In genomic region chr19:38031144-38031543, GRCm38 (mm10) we compare ENCODE assay signal across 8 mouse cellular contexts. TPM values are rescaled to one million over a fixed set of nuclear protein-coding genes. Genes with fewer than 3 reads are reported as not detected.
DNase-seq lines count a peak whose midpoint lies in the region; ATAC-seq and TF ChIP-seq lines count a peak whose summit lies in the region.
"Had no signal": no experiment of that assay in that cellular context is flagged by ENCODE, and none has a peak within 500 bp of the region (broad histone marks: within the 10 kb centered on the region; RNA-seq: fewer than 3 reads in every experiment).

No protein-coding gene starts in this region.

- TF ChIP-seq EP300 in MEL (IDR thresholded peaks at IDR 0.05; ENCODE audit: low read depth in 1 of 2, low read length in 2 of 2) = no peak

- no peaks in the 10 kb centered on the region for H3K36me3 ChIP-seq in hindbrain, embryonic 13.5 days
- H3K36me3 ChIP-seq in hindbrain, embryonic 11.5 days (ENCODE audit: control insufficient read depth, insufficient read depth, low read length) = no peaks in the 10 kb centered on the region
- no peaks in the 10 kb centered on the region for H3K36me3 ChIP-seq in MEL (ENCODE audit: control insufficient read depth in 1 of 2, insufficient read depth in 2 of 2, low read length in 2 of 2)
- no peaks in the 10 kb centered on the region for H3K36me3 ChIP-seq in forebrain, embryonic 16.5 days (ENCODE audit: control insufficient read depth, insufficient read depth)

- H3K27me3 ChIP-seq in hindbrain, embryonic 13.5 days = peaks cover 6% of the 10 kb centered on the region; the same call in 1 of the 2 replicates
- no peaks in the 10 kb centered on the region for H3K27me3 ChIP-seq in hindbrain, embryonic 11.5 days (ENCODE audit: control insufficient read depth, insufficient read depth, low read length)
- H3K27me3 ChIP-seq in MEL (ENCODE audit: control insufficient read depth in 1 of 2, insufficient read depth in 2 of 2, low read length in 2 of 2) = no peaks in the 10 kb centered on the region; a peak in 1 of 4 replicates
- H3K27me3 ChIP-seq in forebrain, embryonic 16.5 days (replicated peaks; ENCODE audit: control insufficient read depth, insufficient read depth, low read length) = no peaks in the 10 kb centered on the region

- H3K79me2 ChIP-seq in MEL (ENCODE audit: control insufficient read depth, insufficient read depth, low read length, poor library complexity) = no peaks in the 10 kb centered on the region

- no peak overlapping the region for H3K9ac ChIP-seq in hindbrain, embryonic 13.5 days
- no peak overlapping the region for H3K9ac ChIP-seq in hindbrain, embryonic 11.5 days (ENCODE audit: low read depth, low read length)
- no peak overlapping the region for H3K9ac ChIP-seq in MEL (ENCODE audit: control insufficient read depth, low read depth, low read length, poor library complexity, severe bottlenecking)
- no peak overlapping the region for H3K9ac ChIP-seq in forebrain, embryonic 16.5 days (replicated peaks; ENCODE audit: low read depth, low read length)
- H3K9ac ChIP-seq: lung, embryonic 14.5 days had no signal

- no peak for TF ChIP-seq RAD21 in MEL (IDR thresholded peaks at IDR 0.05; ENCODE audit: low read depth, low read length)

- no peak overlapping the region for H3K27ac ChIP-seq in hindbrain, embryonic 13.5 days
- H3K27ac ChIP-seq in hindbrain, embryonic 11.5 days (ENCODE audit: low read depth, low read length) = no peak overlapping the region
- no peak overlapping the region for H3K27ac ChIP-seq in MEL (ENCODE audit: control insufficient read depth, low read depth, low read length)
- no peak overlapping the region for H3K27ac ChIP-seq in forebrain, embryonic 16.5 days (ENCODE audit: low read length)

- ATAC-seq in hindbrain, embryonic 13.5 days (ENCODE audit: low FRiP score) = peak; percentile 34
- ATAC-seq in hindbrain, embryonic 11.5 days (ENCODE audit: low FRiP score) = no peak
- peak; percentile 26; the same call in 1 of the 2 replicates for ATAC-seq in forebrain, embryonic 16.5 days
- peak; percentile 67 for ATAC-seq in megakaryocyte-erythroid progenitor cell, adult 5-6 weeks (replicated peaks; ENCODE audit: low FRiP score, low TSS enrichment, poor library complexity, severe bottlenecking)
- ATAC-seq in megakaryocyte, adult 5-6 weeks (ENCODE audit: poor library complexity, severe bottlenecking) = no peak

- no peak for DNase-seq in hindbrain, embryonic 11.5 days (ENCODE audit: low spot score)
- DNase-seq in MEL (ENCODE audit: low read depth, low spot score) = peak; percentile 13
- DNase-seq in gastrocnemius, postnatal 4 days (ENCODE audit: low spot score in 2 of 2) = no peak

- H3K9me3 ChIP-seq in hindbrain, embryonic 13.5 days = no peaks in the 10 kb centered on the region
- H3K9me3 ChIP-seq in hindbrain, embryonic 11.5 days (ENCODE audit: control insufficient read depth, low read length) = no peaks in the 10 kb centered on the region
- no peaks in the 10 kb centered on the region for H3K9me3 ChIP-seq in MEL (replicated peaks; ENCODE audit: insufficient read depth, low read length)
- H3K9me3 ChIP-seq in forebrain, embryonic 16.5 days (ENCODE audit: control insufficient read depth, low read length) = no peaks in the 10 kb centered on the region

- WGBS in hindbrain, embryonic 13.5 days = 79% methylated on average over 9 of the region's 9 CpGs
- 69% methylated on average over 9 of the region's 9 CpGs for WGBS in hindbrain, embryonic 11.5 days
- WGBS in forebrain, embryonic 16.5 days = 71% methylated on average over 9 of the region's 9 CpGs

- no peak for TF ChIP-seq CTCF in MEL (IDR thresholded peaks at IDR 0.05 in 2 of 3, conservative IDR thresholded peaks at IDR 0.05 in 1 of 3; ENCODE audit: control insufficient read depth in 1 of 3, insufficient read depth in 1 of 3, low read depth in 2 of 3, low read length in 3 of 3, poor library complexity in 1 of 3, severe bottlenecking in 1 of 3)

- TF ChIP-seq POLR2A in MEL (IDR thresholded peaks at IDR 0.05; ENCODE audit: control insufficient read depth in 1 of 2, insufficient read depth in 1 of 2, low read depth in 1 of 2, low read length in 2 of 2, poor library complexity in 1 of 2) = no peak

- H3K4me1 ChIP-seq in hindbrain, embryonic 13.5 days (replicated peaks) = no peaks in the 10 kb centered on the region
- no peaks in the 10 kb centered on the region for H3K4me1 ChIP-seq in hindbrain, embryonic 11.5 days (replicated peaks; ENCODE audit: control insufficient read depth, insufficient read depth, low read length)
- no peaks in the 10 kb centered on the region; a peak in 1 of 4 replicates for H3K4me1 ChIP-seq in MEL (ENCODE audit: control insufficient read depth in 1 of 2, insufficient read depth in 2 of 2, low read length in 2 of 2)
- H3K4me1 ChIP-seq in forebrain, embryonic 16.5 days (replicated peaks; ENCODE audit: control insufficient read depth, insufficient read depth, low read length) = no peaks in the 10 kb centered on the region; the same call in 1 of the 2 replicates

- no peak overlapping the region for H3K4me3 ChIP-seq in hindbrain, embryonic 13.5 days
- no peak overlapping the region for H3K4me3 ChIP-seq in hindbrain, embryonic 11.5 days (ENCODE audit: low read depth, low read length)
- H3K4me3 ChIP-seq in MEL (ENCODE audit: control insufficient read depth in 1 of 2, insufficient read depth in 1 of 2, low read depth in 2 of 2, low read length in 2 of 2) = no peak overlapping the region
- no peak overlapping the region for H3K4me3 ChIP-seq in forebrain, embryonic 16.5 days (replicated peaks; ENCODE audit: low read length)

- peak overlapping the region; percentile 28 for H3K4me2 ChIP-seq in hindbrain, embryonic 13.5 days
- H3K4me2 ChIP-seq in hindbrain, embryonic 11.5 days (replicated peaks; ENCODE audit: low read depth, low read length) = no peak overlapping the region
- H3K4me2 ChIP-seq in forebrain, embryonic 16.5 days (ENCODE audit: low read length) = peak overlapping the region; percentile 20; the same call in 1 of the 2 replicates

TF ChIP-seq in MEL, 35 proteins besides CTCF, POLR2A, EP300 and RAD21:
- TF ChIP-seq MAFK (IDR thresholded peaks at IDR 0.05; ENCODE audit: borderline replicate concordance, low read depth, low read length) = no peak
- TF ChIP-seq ZC3H11A (IDR thresholded peaks at IDR 0.05; ENCODE audit: low read depth, low read length) = no peak
- TF ChIP-seq TAL1 (IDR thresholded peaks at IDR 0.05; ENCODE audit: low read length) = no peak
- TF ChIP-seq TCF12 (IDR thresholded peaks at IDR 0.05; ENCODE audit: low read depth, low read length) = no peak
- TF ChIP-seq HCFC1 (IDR thresholded peaks at IDR 0.05; ENCODE audit: low read depth, low read length) = no peak
- no peak for TF ChIP-seq USF2 (IDR thresholded peaks at IDR 0.05; ENCODE audit: borderline replicate concordance in 1 of 2, insufficient read depth in 1 of 2, low read depth in 1 of 2, low read length in 2 of 2)
- no peak for TF ChIP-seq ZNF384 (IDR thresholded peaks at IDR 0.05; ENCODE audit: low read depth, low read length)
- TF ChIP-seq CHD2 (IDR thresholded peaks at IDR 0.05; ENCODE audit: low read length) = no peak
- no peak for TF ChIP-seq MXI1 (IDR thresholded peaks at IDR 0.05; ENCODE audit: low read depth, low read length)
- TF ChIP-seq NELFE (IDR thresholded peaks at IDR 0.05; ENCODE audit: low read depth, low read length) = no peak
- TF ChIP-seq POLR2AphosphoS2 (IDR thresholded peaks at IDR 0.05; ENCODE audit: low read length) = no peak

RNA-seq across cellular contexts. Expression of gene Myof, which starts 12.2 kb away (rescaled TPM):
- 2.4 and 2.6 TPM in 2 replicates for polyA plus RNA-seq in hindbrain, embryonic 13.5 days (2015; fragmentation: Nextera tagmentation; extraction: Ambion mirVana)
- 3.4 and 5.3 TPM in 2 replicates for polyA plus RNA-seq in hindbrain, embryonic 11.5 days (2014; fragmentation: Nextera tagmentation; extraction: Ambion mirVana)
- 0.04 TPM in 1 of 2 replicates, not detected in the other for total RNA-seq in MEL (2012; rRNA removed)
- polyA plus RNA-seq in MEL (2012; ENCODE audit: insufficient read depth in 1 of 2, insufficient read length in 2 of 2, low read depth in 1 of 2, low replicate concordance in 2 of 2, missing spikeins in 1 of 2) = not detected
- 1.5 and 2.0 TPM in 2 replicates for polyA plus RNA-seq in forebrain, embryonic 16.5 days (2015; fragmentation: Nextera tagmentation; extraction: Ambion mirVana)
- not detected in 2 replicates for total RNA-seq in megakaryocyte-erythroid progenitor cell, adult 5-6 weeks (2014; fragmentation: Nextera tagmentation)
- total RNA-seq in megakaryocyte-erythroid progenitor cell, adult 5-6 weeks (2017) = 0.23 and 0.53 TPM in 2 replicates
- total RNA-seq in gastrocnemius, postnatal 4 days (2021) = 10 to 100 TPM; 20.7 to 21.8 TPM
- 11.1 and 12.2 TPM in 2 replicates for total RNA-seq in megakaryocyte, adult 5-6 weeks (2015)
- total RNA-seq in megakaryocyte, adult 5-6 weeks (2017) = 6.0 and 9.0 TPM in 2 replicates

RNA-seq across cellular contexts. Expression of gene Cep55, which starts 23.7 kb away (rescaled TPM):
- polyA plus RNA-seq in hindbrain, embryonic 13.5 days (2015; fragmentation: Nextera tagmentation; extraction: Ambion mirVana) = 8.2 and 9.6 TPM in 2 replicates
- 44.1 and 46.9 TPM in 2 replicates for polyA plus RNA-seq in hindbrain, embryonic 11.5 days (2014; fragmentation: Nextera tagmentation; extraction: Ambion mirVana)
- total RNA-seq in MEL (2012; rRNA removed) = 11.1 and 14.4 TPM in 2 replicates
- 10 to 100 TPM in 1 of 2 experiments, not detected in 1; 17.1 TPM for polyA plus RNA-seq in MEL (2012; ENCODE audit: insufficient read depth in 1 of 2, insufficient read length in 2 of 2, low read depth in 1 of 2, low replicate concordance in 2 of 2, missing spikeins in 1 of 2)
- 12.2 and 17.8 TPM in 2 replicates for polyA plus RNA-seq in forebrain, embryonic 16.5 days (2015; fragmentation: Nextera tagmentation; extraction: Ambion mirVana)
- 3.9 and 4.6 TPM in 2 replicates for total RNA-seq in megakaryocyte-erythroid progenitor cell, adult 5-6 weeks (2014; fragmentation: Nextera tagmentation)
- total RNA-seq in megakaryocyte-erythroid progenitor cell, adult 5-6 weeks (2017) = 4.7 and 8.2 TPM in 2 replicates
- total RNA-seq in gastrocnemius, postnatal 4 days (2021) = 1 to 10 TPM; 7.0 to 8.1 TPM
- 50.9 and 59.7 TPM in 2 replicates for total RNA-seq in megakaryocyte, adult 5-6 weeks (2015)
- total RNA-seq in megakaryocyte, adult 5-6 weeks (2017) = 68.9 and 80.2 TPM in 2 replicates

Comparison
In these comparisons a context has a peak if more than half of its experiments do, and no peak if none do; other contexts are left out.
1. ATAC-seq: peak in hindbrain, embryonic 13.5 days (single experiment), forebrain, embryonic 16.5 days (single experiment) and megakaryocyte-erythroid progenitor cell, adult 5-6 weeks (single experiment); none in hindbrain, embryonic 11.5 days (single experiment) and megakaryocyte, adult 5-6 weeks (single experiment).